Mouse (Mus musculus) lung, postnatal 0 days (tissue): ENCODE data around the gene Cnot3.

Source experiments
- CTCF ChIP-seq: IDR thresholded peaks from 2 replicates; pipeline ENCODE4 v1.5.1; 2016; ENCODE audit warnings: antibody characterized with exemption, mild to moderate bottlenecking
- EP300 ChIP-seq: IDR thresholded peaks from 2 replicates; pipeline ENCODE4 v1.6.1; 2016; ENCODE audit warnings: antibody characterized with exemption, mild to moderate bottlenecking, control low read depth

DNA sequence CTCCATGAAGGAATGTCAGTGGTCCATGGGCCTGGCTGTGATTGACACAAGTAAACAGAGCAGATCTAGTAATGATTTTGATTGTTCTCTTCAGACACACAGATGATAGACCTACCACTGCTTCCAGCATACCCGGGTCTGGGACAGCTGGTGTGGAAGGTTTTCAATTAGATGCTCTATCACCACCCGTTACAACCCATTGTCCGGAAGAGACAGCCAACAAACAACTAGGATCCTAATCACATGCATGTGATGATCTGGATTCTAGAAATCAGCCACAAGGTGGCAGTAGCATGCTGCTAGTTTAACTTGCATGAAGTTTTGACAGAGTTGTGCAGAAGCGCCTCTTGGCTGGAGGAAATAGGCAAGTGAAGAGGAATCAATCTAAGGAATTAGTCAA is 43.9 kb upstream of the Cnot3 start:
- TF ChIP-seq CTCF (peak; percentile 92), EP300 (no peak)
